Mouse (Mus musculus) brain, embryonic 14.5 days (tissue): Measurements from ENCODE around the gene Trhde.

Experiments
- CTCF ChIP-seq: fragments of 200-500 bp; IDR thresholded peaks from 2 replicates; pipeline ENCODE4 v1.5.1; 2012; ENCODE audit warnings: inconsistent platforms, mild to moderate bottlenecking, moderate library complexity, borderline replicate concordance; ENCODE audit not compliant: insufficient read depth, insufficient read length; ENCODE audit errors: extremely low read depth
- POLR2A ChIP-seq: fragments of 200-500 bp; IDR thresholded peaks from 2 replicates; pipeline ENCODE4 v1.6.1; 2012; ENCODE audit warnings: mild to moderate bottlenecking, inconsistent platforms, borderline replicate concordance; ENCODE audit not compliant: poor library complexity, insufficient read depth, insufficient read length, severe bottlenecking; ENCODE audit errors: extremely low read depth

DNA sequence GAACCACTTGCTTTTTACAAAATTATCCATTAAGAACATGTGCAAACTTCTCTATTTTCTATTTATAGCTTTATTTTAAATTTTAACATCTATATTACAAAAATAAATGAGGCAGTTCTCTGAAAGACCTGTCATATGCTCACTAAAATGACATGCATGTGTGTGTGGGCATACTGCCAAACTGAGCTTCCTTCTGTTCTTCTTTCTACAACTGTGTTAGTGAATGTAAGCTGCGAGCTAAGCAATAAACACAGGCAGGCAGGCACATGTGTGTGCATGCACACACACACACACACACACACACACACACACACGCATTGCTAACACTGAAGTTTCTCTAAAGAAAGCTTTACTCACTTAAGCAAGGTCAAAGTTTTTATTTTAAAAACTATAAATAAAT, 223.2 kb downstream of the Trhde start:
- TF ChIP-seq CTCF (no peak), POLR2A (no peak)
